Mouse (Mus musculus) CD4-positive naive resting alpha-beta T cell, adult 57 days (primary cell): Measurements from ENCODE around the gene Gxylt1. TPM values are rescaled to one million over a fixed set of nuclear protein-coding genes. Genes with fewer than 3 reads are reported as not detected.

Experiments used
- total RNA-seq: library from RNA; stranded (reverse); gene quantifications from one replicate; pipeline ENCODE4 v1.2.4, GENCODE M21; 2023

The Gxylt1 gene
- 27.5 TPM for total RNA-seq

GRCm38 (mm10) chr15:93274679-93275583 lies at the start of gene Gxylt1:
Gene Gxylt1, minus strand, starts transcription at chr15:93275179.

Other genes starting within 250 kb of the Gxylt1 start
- gene Yaf2, start 61.8 kb upstream of the Gxylt1 start, total RNA-seq: 20.9 TPM
- 59.9 TPM for gene Zcrb1, start 123.2 kb upstream of the Gxylt1 start, total RNA-seq
- 45.1 TPM for gene Pphln1, start 123.2 kb upstream of the Gxylt1 start, total RNA-seq